Mouse (Mus musculus): ENCODE measurements at regions not wholly inside any gene's neighbourhood (a gene's known extent, or its start where the extent isn't known, plus 50 kb on each side); places are given as distances from the start of the nearest gene placed in this dataset.

GRCm38 (mm10) chr1:130270457-130270856 is 152.4 kb downstream of the Cd55b start:
- TF ChIP-seq CTCF (IDR thresholded peaks at IDR 0.05; ENCODE audit: low read depth) (no peak), EP300 (optimal IDR thresholded peaks at IDR 0.05) (no peak)

Measured in stomach, postnatal 0 days (tissue).